Mouse (Mus musculus): ENCODE measurements around the gene Prune2.

GRCm38 (mm10) chr19:16961036-16961435 lies 5.1 kb downstream of the Prune2 start:
- TF ChIP-seq CTCF (IDR thresholded peaks at IDR 0.05) (no peak), EP300 (IDR thresholded peaks at IDR 0.05; ENCODE audit: insufficient read depth, low read depth, low read length) (peak; percentile 66; the same call in 1 of the 2 replicates)
